Mouse (Mus musculus): ENCODE results near the gene Zdhhc13. TPM values are rescaled to one million over a fixed set of nuclear protein-coding genes. Genes with fewer than 3 reads are reported as not detected.

Zdhhc13 gene
- polyA plus RNA-seq, 1 experiment from 2014 or later, result 38.8 TPM

DNA sequence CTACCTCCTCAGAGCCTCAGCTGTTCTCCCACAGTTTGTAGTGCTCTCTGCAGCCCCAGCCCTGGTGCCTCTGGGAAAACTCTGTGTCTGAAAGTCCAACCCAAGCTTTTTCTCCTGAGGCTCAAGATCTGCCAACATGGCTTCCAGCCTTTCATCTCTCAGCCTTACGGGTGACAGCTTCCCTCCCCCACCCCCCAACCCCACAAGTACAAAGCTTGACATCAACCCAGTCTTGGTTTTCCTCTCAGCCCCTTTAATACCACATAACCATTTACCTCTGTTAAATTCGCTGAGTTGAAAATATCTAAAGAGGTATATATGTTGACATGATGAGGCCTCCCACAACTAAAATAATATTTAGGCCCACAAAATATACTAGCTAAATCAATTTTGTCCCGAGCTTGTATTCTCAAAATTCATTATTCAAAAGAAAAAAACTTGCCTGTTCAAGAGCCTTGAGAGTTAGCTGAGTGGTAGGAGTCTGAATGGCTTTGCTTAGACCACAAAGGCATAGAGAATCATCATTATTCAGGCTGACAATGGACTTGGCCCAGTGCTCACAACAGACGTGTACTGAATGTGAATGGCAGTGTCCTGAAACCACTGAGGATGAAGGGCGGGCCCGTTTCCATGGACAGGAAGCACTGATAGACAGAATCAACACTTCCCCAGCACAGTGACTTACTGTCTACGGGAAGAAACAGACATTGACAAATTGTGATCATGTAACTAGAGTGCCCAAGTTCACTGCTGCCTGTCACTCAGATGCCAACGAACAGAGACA, 10.9 kb upstream of the Zdhhc13 start:
- Histone ChIP-seq H3K27ac (ENCODE audit: low read length) (0 out of 2 replicates have a peak overlapping the region, but pooled peaks have one; percentile 47), H3K9ac (ENCODE audit: low read depth, low read length) (no peak overlapping the region)
- WGBS, result 29% methylated on average over 8 of the region's 8 CpGs

GRCm38 (mm10) chr7:48779110-48779509, 9.7 kb upstream of the Zdhhc13 start:
- H3K4me2 ChIP-seq (ENCODE audit: low read length), result no peak overlapping the region
- 74% methylated on average over 3 of the region's 3 CpGs for WGBS
- no peak overlapping the region for H3K4me3 ChIP-seq (ENCODE audit: low read depth, low read length)
- H3K27ac ChIP-seq (ENCODE audit: low read length), result no peak overlapping the region
- no peaks in the 10 kb centered on the region for H3K9me3 ChIP-seq (replicated peaks; ENCODE audit: control insufficient read depth, low read length, poor library complexity, severe bottlenecking)
- H3K27me3 ChIP-seq (ENCODE audit: control insufficient read depth, insufficient read depth, low read depth, low read length), result no peaks in the 10 kb centered on the region
- no peak overlapping the region for H3K9ac ChIP-seq (ENCODE audit: low read depth, low read length)
- no peaks in the 10 kb centered on the region for H3K36me3 ChIP-seq (ENCODE audit: control insufficient read depth, insufficient read depth, low read length)
- ATAC-seq, result no peak
- H3K4me1 ChIP-seq (ENCODE audit: control insufficient read depth, insufficient read depth, low read length), result no peaks in the 10 kb centered on the region

More for the DNA sequence above, 10.9 kb upstream of the Zdhhc13 start:
- H3K9me3 ChIP-seq (replicated peaks; ENCODE audit: control insufficient read depth, low read length, poor library complexity, severe bottlenecking), result no peaks in the 10 kb centered on the region
- peak; percentile 80 for ATAC-seq
- no peaks in the 10 kb centered on the region for H3K27me3 ChIP-seq (ENCODE audit: control insufficient read depth, insufficient read depth, low read depth, low read length)
- no peaks in the 10 kb centered on the region for H3K36me3 ChIP-seq (ENCODE audit: control insufficient read depth, insufficient read depth, low read length)
- no peak overlapping the region for H3K4me3 ChIP-seq (ENCODE audit: low read depth, low read length)
- H3K4me1 ChIP-seq (ENCODE audit: control insufficient read depth, insufficient read depth, low read length), result no peaks in the 10 kb centered on the region
- no peak overlapping the region for H3K4me2 ChIP-seq (ENCODE audit: low read length)

DNA sequence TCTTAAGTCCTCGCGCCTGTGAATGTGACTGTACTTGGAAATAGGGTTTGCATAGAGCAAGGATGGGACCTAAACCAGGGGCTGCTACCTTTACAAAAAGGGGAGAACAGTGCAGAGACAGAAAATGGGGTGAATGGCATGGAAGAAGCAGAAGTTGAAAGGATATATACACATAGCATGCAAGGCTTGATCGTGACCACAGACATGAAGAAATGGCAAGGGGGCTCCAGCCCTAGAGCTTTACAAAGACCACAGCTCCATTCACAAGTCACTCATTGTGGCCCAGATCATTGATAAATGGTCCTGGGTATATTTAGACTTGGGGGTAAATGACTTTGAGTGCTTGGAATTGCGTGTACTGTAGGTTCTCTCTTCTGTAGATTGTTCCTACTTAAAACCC, 6.4 kb upstream of the Zdhhc13 start:
- H3K9me3 ChIP-seq (replicated peaks; ENCODE audit: control insufficient read depth, low read length, poor library complexity, severe bottlenecking), result no peaks in the 10 kb centered on the region
- H3K27ac ChIP-seq (ENCODE audit: low read length), result no peak overlapping the region
- no peaks in the 10 kb centered on the region for H3K36me3 ChIP-seq (ENCODE audit: control insufficient read depth, insufficient read depth, low read length)
- 95% methylated on average over 4 of the region's 4 CpGs for WGBS
- no peak overlapping the region for H3K4me2 ChIP-seq (ENCODE audit: low read length)
- no peak overlapping the region for H3K4me3 ChIP-seq (ENCODE audit: low read depth, low read length)
- H3K9ac ChIP-seq (ENCODE audit: low read depth, low read length), result no peak overlapping the region
- no peaks in the 10 kb centered on the region for H3K27me3 ChIP-seq (ENCODE audit: control insufficient read depth, insufficient read depth, low read depth, low read length)
- no peak for ATAC-seq
- no peaks in the 10 kb centered on the region for H3K4me1 ChIP-seq (ENCODE audit: control insufficient read depth, insufficient read depth, low read length)

DNA sequence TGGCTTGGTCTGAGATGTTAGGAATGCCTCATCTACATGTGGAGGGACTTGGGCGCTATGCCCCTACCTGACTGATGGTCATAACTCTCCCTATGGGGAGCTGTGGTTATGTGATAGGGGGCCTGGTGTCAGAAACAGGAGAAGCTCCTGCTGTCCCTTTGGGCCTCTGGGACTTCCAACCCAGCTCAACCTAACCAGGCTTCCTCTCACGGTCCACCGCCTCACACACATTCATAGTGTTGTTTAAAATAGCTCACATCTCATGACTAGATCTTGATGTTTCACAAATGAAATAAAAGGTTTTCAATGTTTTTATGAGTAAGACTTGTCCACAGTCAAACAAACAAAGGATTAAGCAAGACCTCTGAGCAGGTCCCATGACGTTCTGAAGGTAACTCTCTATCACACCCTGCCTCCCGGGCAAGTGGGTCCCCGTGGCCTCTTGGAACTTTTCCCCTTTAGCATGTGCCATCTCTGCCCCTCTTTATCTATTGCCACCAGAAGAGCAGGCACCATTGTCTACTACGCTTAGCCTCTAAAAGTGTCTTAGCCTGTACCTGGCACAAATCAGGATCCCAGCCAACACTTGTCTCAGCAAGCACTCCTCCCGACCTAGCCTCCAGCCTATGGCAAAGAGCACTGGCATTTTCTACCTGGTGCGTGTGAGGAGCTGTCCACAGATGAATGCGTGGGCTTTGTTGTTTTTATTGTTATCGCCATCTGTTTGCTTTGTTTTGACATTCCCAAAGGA, 3.9 kb upstream of the Zdhhc13 start:
- no peak overlapping the region for H3K4me3 ChIP-seq (ENCODE audit: low read depth, low read length)
- WGBS, result 90% methylated on average over 11 of the region's 11 CpGs
- no peak for ATAC-seq

GRCm38 (mm10) chr7:48788348-48788747, 455 bp upstream of the Zdhhc13 start:
- Histone ChIP-seq H3K27ac (ENCODE audit: low read length) (no peak overlapping the region), H3K4me2 (ENCODE audit: low read length) (peak overlapping the region; percentile 92), H3K36me3 (ENCODE audit: control insufficient read depth, insufficient read depth, low read length) (no peaks in the 10 kb centered on the region), H3K9me3 (replicated peaks; ENCODE audit: control insufficient read depth, low read length, poor library complexity, severe bottlenecking) (no peaks in the 10 kb centered on the region), H3K4me3 (ENCODE audit: low read depth, low read length) (peak overlapping the region; percentile 94), H3K9ac (ENCODE audit: low read depth, low read length) (no peak overlapping the region), H3K27me3 (ENCODE audit: control insufficient read depth, insufficient read depth, low read depth, low read length) (no peaks in the 10 kb centered on the region), H3K4me1 (ENCODE audit: control insufficient read depth, insufficient read depth, low read length) (peaks cover 19% of the 10 kb centered on the region)
- peak; percentile 23 for ATAC-seq
- WGBS, result 67% methylated on average over 3 of the region's 3 CpGs

More for the DNA sequence above, 3.9 kb upstream of the Zdhhc13 start:
- H3K9me3 ChIP-seq (replicated peaks; ENCODE audit: control insufficient read depth, low read length, poor library complexity, severe bottlenecking), result no peaks in the 10 kb centered on the region
- no peak overlapping the region for H3K4me2 ChIP-seq (ENCODE audit: low read length)
- H3K27ac ChIP-seq (ENCODE audit: low read length), result no peak overlapping the region
- no peak overlapping the region for H3K9ac ChIP-seq (ENCODE audit: low read depth, low read length)
- peaks cover 9% of the 10 kb centered on the region for H3K4me1 ChIP-seq (ENCODE audit: control insufficient read depth, insufficient read depth, low read length)
- H3K36me3 ChIP-seq (ENCODE audit: control insufficient read depth, insufficient read depth, low read length), result no peaks in the 10 kb centered on the region
- H3K27me3 ChIP-seq (ENCODE audit: control insufficient read depth, insufficient read depth, low read depth, low read length), result no peaks in the 10 kb centered on the region

DNA sequence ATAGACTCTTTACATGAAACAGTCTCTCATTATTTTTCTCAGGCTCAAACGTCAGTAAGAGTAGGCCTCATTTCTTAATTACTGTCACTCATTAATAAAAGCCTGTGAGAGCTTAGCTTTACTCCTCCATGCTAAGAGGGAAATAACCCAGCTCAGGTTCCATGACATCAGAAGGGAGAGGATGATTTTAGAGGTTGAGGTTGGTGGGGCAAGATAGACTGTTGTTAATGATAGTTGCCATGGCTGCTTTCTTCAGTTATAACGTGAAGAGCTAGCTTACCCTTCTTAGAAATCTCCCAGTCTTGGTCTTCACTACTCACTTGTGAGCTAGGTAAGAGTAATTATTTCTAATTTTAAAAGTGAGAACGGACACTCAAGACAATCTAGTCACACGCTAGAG, 1.3 kb downstream of the Zdhhc13 start:
- no peak overlapping the region for H3K4me3 ChIP-seq (ENCODE audit: low read depth, low read length)
- no peaks in the 10 kb centered on the region for H3K9me3 ChIP-seq (replicated peaks; ENCODE audit: control insufficient read depth, low read length, poor library complexity, severe bottlenecking)
- H3K4me1 ChIP-seq (ENCODE audit: control insufficient read depth, insufficient read depth, low read length), result peaks cover 19% of the 10 kb centered on the region
- 63% methylated on average over 4 of the region's 4 CpGs for WGBS
- H3K27me3 ChIP-seq (ENCODE audit: control insufficient read depth, insufficient read depth, low read depth, low read length), result no peaks in the 10 kb centered on the region
- H3K4me2 ChIP-seq (ENCODE audit: low read length), result peak overlapping the region; percentile 92
- peak overlapping the region; percentile 41; the same call in 1 of the 2 replicates for H3K9ac ChIP-seq (ENCODE audit: low read depth, low read length)
- H3K27ac ChIP-seq (ENCODE audit: low read length), result no peak overlapping the region
- H3K36me3 ChIP-seq (ENCODE audit: control insufficient read depth, insufficient read depth, low read length), result no peaks in the 10 kb centered on the region
- ATAC-seq, result no peak

- no peak overlapping the region for H3K4me3 ChIP-seq (ENCODE audit: low read depth, low read length)
- H3K9me3 ChIP-seq (replicated peaks; ENCODE audit: control insufficient read depth, low read length, poor library complexity, severe bottlenecking), result no peaks in the 10 kb centered on the region
- WGBS, result 76% methylated on average over 3 of the region's 3 CpGs
- H3K27ac ChIP-seq (ENCODE audit: low read length), result no peak overlapping the region
- H3K9ac ChIP-seq (ENCODE audit: low read depth, low read length), result no peak overlapping the region
- H3K4me1 ChIP-seq (ENCODE audit: control insufficient read depth, insufficient read depth, low read length), result peaks cover 19% of the 10 kb centered on the region
- no peaks in the 10 kb centered on the region; the same call in 1 of the 2 replicates for H3K36me3 ChIP-seq (ENCODE audit: control insufficient read depth, insufficient read depth, low read length)
- H3K27me3 ChIP-seq (ENCODE audit: control insufficient read depth, insufficient read depth, low read depth, low read length), result no peaks in the 10 kb centered on the region
- ATAC-seq, result no peak
- no peak overlapping the region for H3K4me2 ChIP-seq (ENCODE audit: low read length)
Measured at GRCm38 (mm10) chr7:48791412-48791811, 2.6 kb downstream of the Zdhhc13 start.

DNA sequence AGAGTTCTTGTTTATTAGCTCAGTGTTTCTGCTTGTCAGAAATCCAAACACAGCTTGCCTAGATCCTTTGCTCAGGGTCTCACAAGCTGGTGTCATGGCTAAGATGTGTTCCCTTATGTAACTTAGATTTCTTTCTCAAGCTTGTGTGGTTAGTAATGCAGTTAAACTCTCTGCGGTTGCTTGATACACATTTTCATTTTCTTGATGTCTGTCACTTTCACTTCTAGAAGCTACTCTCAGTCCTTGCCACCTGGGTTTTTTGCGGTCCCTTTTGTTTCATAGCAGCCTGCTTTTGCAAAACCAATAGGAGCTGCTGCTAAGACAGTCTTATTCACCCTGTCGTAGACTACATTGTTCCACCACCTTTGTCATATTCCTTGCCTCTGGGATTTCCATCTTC, 6.3 kb downstream of the Zdhhc13 start:
- H3K4me3 ChIP-seq (ENCODE audit: low read depth, low read length), result no peak overlapping the region
- 79% methylated on average over 3 of the region's 3 CpGs for WGBS
- no peaks in the 10 kb centered on the region for H3K27me3 ChIP-seq (ENCODE audit: control insufficient read depth, insufficient read depth, low read depth, low read length)
- peaks cover 8% of the 10 kb centered on the region for H3K4me1 ChIP-seq (ENCODE audit: control insufficient read depth, insufficient read depth, low read length)
- no peak overlapping the region for H3K4me2 ChIP-seq (ENCODE audit: low read length)
- H3K9ac ChIP-seq (ENCODE audit: low read depth, low read length), result no peak overlapping the region
- H3K9me3 ChIP-seq (replicated peaks; ENCODE audit: control insufficient read depth, low read length, poor library complexity, severe bottlenecking), result no peaks in the 10 kb centered on the region
- no peaks in the 10 kb centered on the region; the same call in 1 of the 2 replicates for H3K36me3 ChIP-seq (ENCODE audit: control insufficient read depth, insufficient read depth, low read length)
- no peak overlapping the region for H3K27ac ChIP-seq (ENCODE audit: low read length)
- no peak for ATAC-seq

- 81% methylated on average over 7 of the region's 7 CpGs for WGBS
- no peak overlapping the region for H3K27ac ChIP-seq (ENCODE audit: low read length)
- no peak for ATAC-seq
- H3K9me3 ChIP-seq (replicated peaks; ENCODE audit: control insufficient read depth, low read length, poor library complexity, severe bottlenecking), result no peaks in the 10 kb centered on the region
- no peak overlapping the region for H3K9ac ChIP-seq (ENCODE audit: low read depth, low read length)
- H3K4me1 ChIP-seq (ENCODE audit: control insufficient read depth, insufficient read depth, low read length), result no peaks in the 10 kb centered on the region
- H3K4me2 ChIP-seq (ENCODE audit: low read length), result no peak overlapping the region
- H3K27me3 ChIP-seq (ENCODE audit: control insufficient read depth, insufficient read depth, low read depth, low read length), result no peaks in the 10 kb centered on the region
- no peak overlapping the region for H3K4me3 ChIP-seq (ENCODE audit: low read depth, low read length)
- H3K36me3 ChIP-seq (ENCODE audit: control insufficient read depth, insufficient read depth, low read length), result peaks cover 28% of the 10 kb centered on the region
Measured at GRCm38 (mm10) chr7:48803381-48803780, 14.6 kb downstream of the Zdhhc13 start.
